Mouse (Mus musculus) embryonic facial prominence, embryonic 12.5 days (tissue): Measurements from ENCODE around the gene Hist1h2af. TPM values are rescaled to one million over a fixed set of nuclear protein-coding genes. Genes with fewer than 3 reads are reported as not detected.
"Not testable (repeated sequence)": the region's sequence is repeated elsewhere in the genome, so short reads cannot be mapped to it uniquely, and the experiment has no call there.

Experiments used
- ATAC-seq: fragments of 200-750 bp; cut with Nextera tagmentation; 2 replicates; pipeline ENCODE4 v1.8.0; 2017; ENCODE audit not compliant: insufficient number of reproducible peaks, insufficient read depth, low FRiP score, low TSS enrichment
- H3K27ac ChIP-seq: fragments of 300-500 bp; sonication (generic); 2 replicates; pipeline ENCODE4 v1.5.1; 2016; ENCODE audit warnings: mild to moderate bottlenecking
- H3K27me3 ChIP-seq: fragments of 300-500 bp; sonication (generic); 2 replicates; pipeline ENCODE4 v1.6.1; 2016; ENCODE audit warnings: mild to moderate bottlenecking, moderate library complexity
- H3K36me3 ChIP-seq: fragments of 300-500 bp; sonication (generic); 2 replicates; pipeline ENCODE4 v1.6.1; 2016; ENCODE audit warnings: mild to moderate bottlenecking
- H3K4me1 ChIP-seq: fragments of 300-500 bp; sonication (generic); 2 replicates; pipeline ENCODE4 v1.6.1; 2016
- H3K4me2 ChIP-seq: fragments of 300-500 bp; sonication (generic); replicated peaks from 2 replicates; pipeline ENCODE4 v1.6.1; 2016; ENCODE audit warnings: mild to moderate bottlenecking, moderate library complexity
- H3K4me3 ChIP-seq: fragments of 300-500 bp; sonication (generic); 2 replicates; pipeline ENCODE4 v1.5.1; 2016; ENCODE audit warnings: mild to moderate bottlenecking
- H3K9ac ChIP-seq: fragments of 300-500 bp; sonication (generic); 2 replicates; pipeline ENCODE4 v1.6.1; 2016; ENCODE audit warnings: mild to moderate bottlenecking, moderate library complexity
- H3K9me3 ChIP-seq: fragments of 300-500 bp; sonication (generic); 2 replicates; pipeline ENCODE4 v1.6.1; 2016; ENCODE audit warnings: mild to moderate bottlenecking, moderate library complexity
- WGBS: fragments of 180-500 bp; shearing (Covaris S2); methylation state at CpG from one replicate; pipeline ENCODE4 v1.1.7; 2016; 5-methylcytosine and 5-hydroxymethylcytosine counted together
- polyA plus RNA-seq: library from polyadenylated mRNA; unstranded; fragments of >200 nt; fragmentation: Nextera tagmentation; extraction: Ambion mirVana; gene quantifications from 2 replicates; pipeline ENCODE4 v1.2.1, GENCODE M21; 2016

Gene Hist1h2af
- polyA plus RNA-seq, 1 experiment from 2014 or later, result 10.7 TPM

GRCm38 (mm10) chr13:23562699-23563462, 29.2 kb downstream of the Hist1h2af start:
- Histone ChIP-seq H3K4me1 (no peaks in the 10 kb centered on the region), H3K9ac (peak overlapping the region; percentile 48), H3K4me2 (peak overlapping the region; percentile 74), H3K36me3 (no peaks in the 10 kb centered on the region), H3K4me3 (peak overlapping the region; percentile 40), H3K9me3 (no peaks in the 10 kb centered on the region), H3K27ac (peak overlapping the region; percentile 98), H3K27me3 (no peaks in the 10 kb centered on the region)
- WGBS, result 2% methylated on average over 18 of the region's 18 CpGs
- peak; percentile 50 for ATAC-seq

GRCm38 (mm10) chr13:23564482-23564881, 30.8 kb downstream of the Hist1h2af start:
- Histone ChIP-seq H3K9me3 (no peaks in the 10 kb centered on the region), H3K36me3 (no peaks in the 10 kb centered on the region), H3K4me3 (no peak overlapping the region), H3K27me3 (no peaks in the 10 kb centered on the region), H3K4me1 (no peaks in the 10 kb centered on the region), H3K4me2 (no peak overlapping the region), H3K27ac (peak overlapping the region; percentile 98; the same call in 1 of the 2 replicates), H3K9ac (no peak overlapping the region)
- no peak for ATAC-seq
- WGBS, result 84% methylated on average over 2 of the region's 2 CpGs

GRCm38 (mm10) chr13:23570261-23571021, 36.7 kb downstream of the Hist1h2af start:
- H3K4me1 ChIP-seq, H3K36me3 ChIP-seq, H3K27me3 ChIP-seq, ATAC-seq, H3K9me3 ChIP-seq: not testable (repeated sequence)
- 1% methylated on average over 24 of the region's 41 CpGs for WGBS
- peak overlapping the region; percentile 96 for H3K27ac ChIP-seq
- H3K4me2 ChIP-seq, result peak overlapping the region; percentile 55
- H3K4me3 ChIP-seq, result peak overlapping the region; percentile 52
- H3K9ac ChIP-seq, result peak overlapping the region; percentile 44

- no peaks in the 10 kb centered on the region for H3K36me3 ChIP-seq
- H3K4me3 ChIP-seq, result peak within 1 kb of the TSS; percentile 52
- H3K27me3 ChIP-seq, result no peaks in the 10 kb centered on the region
- no peaks in the 10 kb centered on the region for H3K9me3 ChIP-seq
- H3K9ac ChIP-seq, result peak within 1 kb of the TSS; percentile 72
- H3K27ac ChIP-seq, result peak within 1 kb of the TSS; percentile 96
- peak; percentile 91 for ATAC-seq
- peak within 1 kb of the TSS; percentile 74 for H3K4me2 ChIP-seq
- H3K4me1 ChIP-seq, result peaks cover 8% of the 10 kb centered on the region; the same call in 1 of the 2 replicates
- WGBS, result 0% methylated on average over 18 of the region's 18 CpGs
Measured at GRCm38 (mm10) chr13:23571022-23571503, 37.4 kb downstream of the Hist1h2af start, which contains the start of the genes Hist1h2ae and Hist1h2bg. Hist1h2ae (minus strand) TSS chr13:23571220. Hist1h2bg (plus strand) TSS chr13:23571396.

GRCm38 (mm10) chr13:23571504-23572217, 38.0 kb downstream of the Hist1h2af start:
- peak overlapping the region; percentile 74 for H3K4me2 ChIP-seq
- H3K27me3 ChIP-seq, H3K36me3 ChIP-seq, H3K9me3 ChIP-seq, ATAC-seq: not testable (repeated sequence)
- peak overlapping the region; percentile 96 for H3K27ac ChIP-seq
- H3K9ac ChIP-seq, result peak overlapping the region; percentile 72
- H3K4me3 ChIP-seq, result peak overlapping the region; percentile 52
- H3K4me1 ChIP-seq, result peaks cover 13% of the 10 kb centered on the region; the same call in 1 of the 2 replicates
- under 1% methylated on average over 17 of the region's 34 CpGs for WGBS

- peaks cover 19% of the 10 kb centered on the region; the same call in 1 of the 2 replicates for H3K4me1 ChIP-seq
- 37% methylated on average over 2 of the region's 2 CpGs for WGBS
- H3K9me3 ChIP-seq, result no peaks in the 10 kb centered on the region
- no peaks in the 10 kb centered on the region for H3K27me3 ChIP-seq
- H3K4me2 ChIP-seq, result peak overlapping the region; percentile 74
- peak overlapping the region; percentile 96 for H3K27ac ChIP-seq
- no peaks in the 10 kb centered on the region for H3K36me3 ChIP-seq
- no peak for ATAC-seq
- H3K9ac ChIP-seq, result peak overlapping the region; percentile 72
- peak overlapping the region; percentile 52 for H3K4me3 ChIP-seq
Measured at GRCm38 (mm10) chr13:23572218-23573033, 38.7 kb downstream of the Hist1h2af start.

- Histone ChIP-seq H3K4me3 (peak overlapping the region; percentile 52), H3K4me1 (peaks cover 19% of the 10 kb centered on the region; the same call in 1 of the 2 replicates), H3K27ac (peak overlapping the region; percentile 96), H3K4me2 (peak overlapping the region; percentile 74), H3K9ac (peak overlapping the region; percentile 72)
- ATAC-seq, H3K36me3 ChIP-seq, H3K27me3 ChIP-seq, H3K9me3 ChIP-seq: not testable (repeated sequence)
- 9% methylated on average over 20 of the region's 20 CpGs for WGBS
Measured at GRCm38 (mm10) chr13:23573034-23573897, 39.6 kb downstream of the Hist1h2af start.

- not testable (repeated sequence) for H3K9me3 ChIP-seq, H3K27me3 ChIP-seq, H3K36me3 ChIP-seq
- under 1% methylated on average over 42 of the region's 42 CpGs for WGBS
- Histone ChIP-seq H3K27ac (peak within 1 kb of the TSS; percentile 96), H3K4me3 (peak within 1 kb of the TSS; percentile 52), H3K4me1 (peaks cover 19% of the 10 kb centered on the region; the same call in 1 of the 2 replicates), H3K9ac (peak within 1 kb of the TSS; percentile 72), H3K4me2 (peak within 1 kb of the TSS; percentile 75)
- ATAC-seq, result peak; percentile 91
Measured at GRCm38 (mm10) chr13:23573898-23574524, 40.3 kb downstream of the Hist1h2af start, which contains the start of the genes Hist1h2bf and Hist1h2ad. Hist1h2bf (minus strand) TSS chr13:23574196. Hist1h2ad (plus strand) TSS chr13:23574381.

- not testable (repeated sequence) for H3K27me3 ChIP-seq, ATAC-seq, H3K36me3 ChIP-seq, H3K9me3 ChIP-seq
- peaks cover 19% of the 10 kb centered on the region; the same call in 1 of the 2 replicates for H3K4me1 ChIP-seq
- peak overlapping the region; percentile 96 for H3K27ac ChIP-seq
- peak overlapping the region; percentile 52 for H3K4me3 ChIP-seq
- H3K4me2 ChIP-seq, result peak overlapping the region; percentile 75
- under 1% methylated on average over 13 of the region's 39 CpGs for WGBS
- peak overlapping the region; percentile 58; the same call in 1 of the 2 replicates for H3K9ac ChIP-seq
Measured at GRCm38 (mm10) chr13:23574546-23575170, 41.0 kb downstream of the Hist1h2af start.
